Mouse (Mus musculus) cerebellum, postnatal 4 days (tissue): ENCODE results near the gene Mapk10.
"Not testable (repeated sequence)": the region's sequence is repeated elsewhere in the genome, so short reads cannot be mapped to it uniquely, and the experiment has no call there.

Source experiments
- DNase-seq, 2 experiments: peaks; one replicate each; pipeline ENCODE4 v3.0.0; 2022; ENCODE audit warnings: low spot score in 2 of 2, mixed read lengths in 1 of 2

Gene Mapk10

DNA sequence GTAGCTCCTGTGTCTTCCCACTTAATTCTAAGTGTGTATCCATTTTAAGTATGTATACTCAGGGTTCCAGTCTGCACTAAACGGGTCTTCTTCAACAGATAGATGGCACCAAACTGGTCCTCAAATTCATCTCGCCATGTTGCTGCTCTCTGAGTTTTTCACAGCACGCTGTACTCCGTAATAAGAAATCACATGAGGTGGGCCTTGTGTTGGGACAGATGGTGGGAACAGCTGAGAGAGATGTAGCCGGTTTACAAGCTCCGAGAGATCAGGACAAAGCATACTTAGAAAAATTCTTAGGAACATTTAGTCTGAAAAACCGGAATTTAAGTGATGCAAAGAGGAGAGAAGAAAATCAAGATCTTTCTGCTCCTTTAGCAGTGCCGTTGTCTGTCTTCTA, 257.7 kb downstream of the Mapk10 start:
- DNase-seq, result no peak

GRCm38 (mm10) chr5:102952918-102953317, 258.2 kb downstream of the Mapk10 start:
- no peak for DNase-seq

- no peak for DNase-seq
Measured at GRCm38 (mm10) chr5:102947061-102947711, 263.9 kb downstream of the Mapk10 start.

DNA sequence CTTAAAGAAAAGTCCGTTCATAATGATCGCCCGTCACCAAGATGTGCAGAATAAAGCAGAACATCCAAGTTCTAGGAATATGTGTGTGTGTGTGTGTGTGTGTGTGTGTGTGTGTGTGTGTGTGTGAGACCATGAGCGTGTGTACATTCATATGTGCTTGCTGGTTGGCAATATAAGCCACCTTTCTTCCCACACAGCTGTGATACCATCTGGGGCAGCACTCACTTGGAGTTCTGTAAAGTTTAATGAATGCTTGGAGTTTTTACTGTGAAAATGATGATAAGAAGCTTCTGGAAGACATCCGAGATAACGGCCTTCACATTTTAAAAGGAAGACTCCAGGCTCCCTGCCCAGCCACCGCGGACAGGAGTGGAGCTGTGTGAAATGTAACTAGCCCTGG, 264.5 kb downstream of the Mapk10 start:
- no peak for DNase-seq

- not testable (repeated sequence) for DNase-seq
Measured at GRCm38 (mm10) chr5:102943864-102944630, 267.1 kb downstream of the Mapk10 start.

DNA sequence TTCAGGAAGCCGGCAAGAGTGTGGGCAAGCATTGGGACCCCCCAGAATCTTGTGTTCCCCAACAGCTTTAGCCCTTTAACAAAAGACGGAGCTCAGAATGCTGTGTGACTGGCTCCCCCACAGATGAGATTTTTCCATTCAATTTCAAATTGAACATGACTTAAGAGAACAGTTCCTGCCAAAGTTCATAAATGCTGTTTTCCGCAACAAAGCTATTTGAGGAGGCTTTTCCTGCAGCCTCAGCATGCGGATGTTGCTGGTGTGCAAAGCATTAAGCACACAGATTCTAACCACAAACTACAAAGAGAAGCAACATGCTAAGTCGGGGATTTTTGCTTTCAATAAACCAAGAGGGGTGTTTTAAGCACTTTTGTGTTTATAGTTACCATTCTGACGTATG, 281.0 kb downstream of the Mapk10 start:
- DNase-seq, result no peak

DNA sequence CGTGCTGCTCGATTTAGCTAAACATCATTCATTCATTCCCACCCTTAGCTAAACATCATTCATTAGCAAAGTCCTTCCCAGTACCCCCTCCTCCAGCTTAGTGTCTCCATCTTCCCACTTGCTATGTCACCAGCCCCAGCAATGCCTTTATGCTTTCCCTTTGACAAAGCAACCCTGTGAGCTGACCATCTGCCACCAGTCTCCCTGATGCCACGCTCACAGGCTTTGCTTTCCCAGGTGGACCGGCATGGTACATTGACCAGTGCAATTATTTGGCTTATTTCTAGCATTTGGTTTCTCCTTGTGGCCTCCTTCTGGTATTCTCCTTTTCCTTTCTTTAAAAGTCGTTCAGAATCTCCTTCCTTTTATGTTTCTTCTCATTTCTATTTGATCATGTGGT, 284.3 kb downstream of the Mapk10 start:
- no peak for DNase-seq

GRCm38 (mm10) chr5:102920199-102920598, 290.9 kb downstream of the Mapk10 start:
- no peak for DNase-seq

- DNase-seq, result no peak
Measured at GRCm38 (mm10) chr5:102905441-102906211, 305.5 kb downstream of the Mapk10 start.

- DNase-seq, result no peak
Measured at GRCm38 (mm10) chr5:102904066-102904465, 307.1 kb downstream of the Mapk10 start.

DNA sequence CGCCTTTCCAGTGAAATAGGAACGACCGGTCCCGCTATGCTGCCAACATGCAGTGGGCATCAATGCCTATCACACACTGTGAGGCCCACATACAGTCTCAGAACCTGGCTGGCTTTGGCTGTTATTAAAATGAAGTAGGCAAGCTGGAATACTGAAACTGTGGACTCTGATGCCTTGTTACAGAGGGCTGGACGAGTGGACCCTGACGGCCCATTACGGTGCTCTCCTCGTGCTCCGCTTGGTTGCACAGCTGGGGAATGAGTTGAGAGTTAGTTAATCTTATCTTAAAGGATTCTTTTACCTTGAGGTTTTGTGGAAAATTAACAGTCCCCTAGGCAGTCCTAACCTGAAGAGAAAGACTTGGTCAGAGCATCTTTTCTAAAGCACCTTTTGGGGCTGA, 307.6 kb downstream of the Mapk10 start:
- DNase-seq, result no peak

GRCm38 (mm10) chr5:102901176-102901575, 310.0 kb downstream of the Mapk10 start:
- no peak for DNase-seq

GRCm38 (mm10) chr5:102899680-102900215, 311.4 kb downstream of the Mapk10 start:
- no peak for DNase-seq

DNA sequence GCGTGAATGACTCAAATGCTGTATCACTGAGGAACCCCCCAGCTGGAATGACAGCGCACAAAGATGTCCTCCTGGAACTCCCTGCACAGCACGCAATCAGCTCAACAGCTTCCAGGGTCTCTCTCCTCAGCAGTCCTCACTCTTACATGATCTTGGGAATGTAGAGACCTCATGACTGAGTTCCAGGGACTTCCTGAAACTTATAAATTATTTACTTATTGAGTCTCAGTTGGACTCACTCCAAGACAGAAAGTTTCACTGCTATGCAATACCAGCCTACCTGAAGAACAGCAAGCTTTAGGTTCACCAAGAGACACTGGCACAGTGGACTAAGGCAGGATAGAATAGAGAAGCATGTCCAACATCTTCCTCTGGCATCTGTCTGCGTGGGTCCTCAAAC, 312.8 kb downstream of the Mapk10 start:
- no peak for DNase-seq

- no peak for DNase-seq
Measured at GRCm38 (mm10) chr5:102892226-102892625, 318.9 kb downstream of the Mapk10 start.

- DNase-seq, result no peak
Measured at GRCm38 (mm10) chr5:102889163-102889488, 322.0 kb downstream of the Mapk10 start.

DNA sequence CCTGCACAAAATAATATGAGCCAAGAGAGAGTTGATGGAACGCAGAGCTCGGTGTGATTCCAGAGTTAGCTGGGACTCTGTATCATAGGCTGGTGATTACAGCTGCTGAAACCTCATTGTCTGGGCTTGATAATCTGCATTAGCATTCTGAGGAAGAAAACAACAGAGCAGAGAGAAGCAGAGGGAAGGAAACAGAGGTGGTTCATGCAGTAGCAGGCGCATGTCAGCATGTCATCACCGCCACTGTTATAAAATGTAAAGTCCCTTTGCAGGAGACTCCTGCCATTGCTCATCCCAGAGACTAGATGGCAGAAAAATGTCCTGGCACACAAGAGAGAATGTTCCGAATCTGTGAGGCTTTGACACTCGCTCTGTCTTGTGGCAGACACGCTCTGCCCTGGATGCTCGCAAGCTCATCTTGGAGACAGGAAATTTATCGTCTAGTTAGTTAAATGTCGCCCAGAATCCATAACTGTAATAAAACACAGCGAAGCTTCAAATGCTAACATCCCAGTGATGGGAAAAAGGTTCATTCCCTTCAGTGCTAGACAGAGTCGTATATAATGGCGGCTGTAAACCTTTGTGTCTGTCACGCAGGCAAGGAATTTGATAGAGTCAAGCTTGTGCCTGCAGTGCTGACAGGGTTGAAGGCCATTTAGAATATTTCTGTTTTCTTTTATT, 322.5 kb downstream of the Mapk10 start:
- DNase-seq, result no peak

DNA sequence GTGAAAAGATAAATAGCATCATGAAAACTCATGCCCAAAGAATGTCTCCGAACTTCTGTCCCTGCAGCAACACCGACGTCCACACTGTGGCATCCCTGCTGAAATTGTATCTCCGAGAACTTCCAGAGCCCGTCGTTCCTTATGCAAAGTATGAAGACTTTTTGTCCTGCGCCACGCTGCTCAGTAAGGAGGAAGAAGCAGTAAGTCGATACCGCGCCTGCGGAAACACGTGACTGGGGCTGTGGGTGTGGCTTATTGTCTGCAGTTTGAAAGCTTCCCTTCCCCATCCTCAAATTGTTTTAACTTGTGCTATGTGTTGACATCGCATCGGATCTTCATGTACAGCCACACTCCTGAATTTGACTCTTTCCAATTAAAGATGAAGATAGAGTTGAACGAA, 335.5 kb downstream of the Mapk10 start:
- DNase-seq, result no peak

GRCm38 (mm10) chr5:102874605-102875298, 336.4 kb downstream of the Mapk10 start:
- peak in 1 of 2 experiments; percentile 55 for DNase-seq

DNA sequence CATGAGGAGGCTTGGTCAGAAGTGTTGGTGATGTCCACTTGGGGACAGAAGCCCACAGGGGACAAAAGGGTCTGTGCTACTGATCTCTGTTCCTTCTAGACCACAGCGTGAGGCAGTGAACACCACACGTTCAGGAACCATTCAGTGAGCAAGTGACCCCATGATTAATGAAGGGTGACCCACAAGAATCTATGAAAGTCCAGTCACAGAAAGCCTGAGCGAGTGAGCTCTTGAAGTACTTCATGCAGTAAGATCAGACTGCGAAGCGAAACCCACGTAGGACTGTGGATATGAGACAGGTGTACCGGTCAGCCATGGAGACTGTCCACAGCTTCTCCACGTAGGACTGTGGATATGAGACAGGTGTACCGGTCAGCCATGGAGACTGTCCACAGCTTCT, 338.1 kb downstream of the Mapk10 start:
- DNase-seq, result not testable (repeated sequence)

- no peak for DNase-seq
Measured at GRCm38 (mm10) chr5:102868196-102868595, 342.9 kb downstream of the Mapk10 start.
